Mouse (Mus musculus): ENCODE measurements at regions not wholly inside any gene's neighbourhood (a gene's known extent, or its start where the extent isn't known, plus 50 kb on each side); places are given as distances from the start of the nearest gene placed in this dataset.

GRCm38 (mm10) chr3:7138996-7139395, 518.8 kb upstream of the 1700008P02Rik start:
- TF ChIP-seq MAFK (IDR thresholded peaks at IDR 0.05; ENCODE audit: insufficient replicate concordance, low read length) (no peak), JUN (IDR thresholded peaks at IDR 0.05; ENCODE audit: insufficient read depth, low read depth, low read length) (no peak), MYC (IDR thresholded peaks at IDR 0.05; ENCODE audit: low read depth, low read length) (no peak), ETS1 (conservative IDR thresholded peaks at IDR 0.05; ENCODE audit: low read depth, low read length) (no peak), TBP (conservative IDR thresholded peaks at IDR 0.05; ENCODE audit: low read depth, low read length) (no peak), MXI1 (IDR thresholded peaks at IDR 0.05; ENCODE audit: low read depth, low read length) (no peak), NRF1 (IDR thresholded peaks at IDR 0.05; ENCODE audit: low read depth, low read length) (no peak), USF2 (conservative IDR thresholded peaks at IDR 0.05; ENCODE audit: low read depth, low read length) (no peak), POLR2AphosphoS2 (IDR thresholded peaks at IDR 0.05; ENCODE audit: low read depth, low read length) (no peak), BHLHE40 (IDR thresholded peaks at IDR 0.05; ENCODE audit: low read depth, low read length) (no peak), NELFE (IDR thresholded peaks at IDR 0.05; ENCODE audit: low read depth, low read length) (no peak), SMC3 (IDR thresholded peaks at IDR 0.05; ENCODE audit: low read depth, low read length) (no peak), ZC3H11A (IDR thresholded peaks at IDR 0.05; ENCODE audit: low read depth, low read length) (no peak), RAD21 (IDR thresholded peaks at IDR 0.05; ENCODE audit: low read depth, low read length) (no peak), KAT2A (IDR thresholded peaks at IDR 0.05; ENCODE audit: insufficient replicate concordance, low read length) (no peak), MAZ (IDR thresholded peaks at IDR 0.05; ENCODE audit: low read depth, low read length) (no peak), GABPA (IDR thresholded peaks at IDR 0.05; ENCODE audit: insufficient replicate concordance, low read depth, low read length) (no peak)
- no peaks in the 10 kb centered on the region for H3K79me2 ChIP-seq (replicated peaks; ENCODE audit: control insufficient read depth, extremely low read depth, insufficient read depth, poor library complexity, severe bottlenecking)
- no peak for DNase-seq (ENCODE audit: extremely low read depth)
- in situ Hi-C loops (cut with MboI; ENCODE audit: low pct_ligation_motif_present, low pct_unique_long_range_greater_than_20kb, low sequenced_read_pairs) (no loop called here), dilution Hi-C loops (cut with MboI; ENCODE audit: extremely low pct_ligation_motif_present, extremely low pct_unique_long_range_greater_than_20kb, low sequenced_read_pairs) (no loop called here)
- H3K27me3 ChIP-seq (replicated peaks): no peaks in the 10 kb centered on the region
- H3K9me3 ChIP-seq (replicated peaks; ENCODE audit: low read length): no peaks in the 10 kb centered on the region
- H3K4me1 ChIP-seq (ENCODE audit: control insufficient read depth in 1 of 2, insufficient read depth in 2 of 2): no peaks in the 10 kb centered on the region
- no peak overlapping the region for H3K4me3 ChIP-seq (replicated peaks in 1 of 3; ENCODE audit: low read depth in 2 of 3, low read length in 2 of 3, poor library complexity in 1 of 3)
- no peak overlapping the region for H3K9ac ChIP-seq (ENCODE audit: insufficient read depth, low read depth)
- H3K27ac ChIP-seq (ENCODE audit: insufficient read depth, low read depth): no peak overlapping the region
- H3K4me2 ChIP-seq (ENCODE audit: insufficient read depth, low read depth, poor library complexity, severe bottlenecking): no peak overlapping the region
- no peaks in the 10 kb centered on the region for H3K36me3 ChIP-seq (replicated peaks in 1 of 2; ENCODE audit: control insufficient read depth in 1 of 2, insufficient read depth in 1 of 2, low read length in 1 of 2)

- no peak overlapping the region for H3K4me2 ChIP-seq (ENCODE audit: insufficient read depth, low read depth, poor library complexity, severe bottlenecking)
- no peak for TF ChIP-seq MXI1 (IDR thresholded peaks at IDR 0.05; ENCODE audit: low read depth, low read length)
- DNase-seq (ENCODE audit: extremely low read depth): no peak
- H3K36me3 ChIP-seq (replicated peaks in 1 of 2; ENCODE audit: control insufficient read depth in 1 of 2, insufficient read depth in 1 of 2, low read length in 1 of 2): no peaks in the 10 kb centered on the region
- H3K9ac ChIP-seq (ENCODE audit: insufficient read depth, low read depth): no peak overlapping the region
- no peaks in the 10 kb centered on the region for H3K9me3 ChIP-seq (replicated peaks; ENCODE audit: low read length)
- H3K79me2 ChIP-seq (replicated peaks; ENCODE audit: control insufficient read depth, extremely low read depth, insufficient read depth, poor library complexity, severe bottlenecking): no peaks in the 10 kb centered on the region
- in situ Hi-C loops (cut with MboI; ENCODE audit: low pct_ligation_motif_present, low pct_unique_long_range_greater_than_20kb, low sequenced_read_pairs) (no loop called here), dilution Hi-C loops (cut with MboI; ENCODE audit: extremely low pct_ligation_motif_present, extremely low pct_unique_long_range_greater_than_20kb, low sequenced_read_pairs) (no loop called here)
- H3K27me3 ChIP-seq (replicated peaks): no peaks in the 10 kb centered on the region
- no peak overlapping the region for H3K4me3 ChIP-seq (replicated peaks in 1 of 3; ENCODE audit: low read depth in 2 of 3, low read length in 2 of 3, poor library complexity in 1 of 3)
- H3K27ac ChIP-seq (ENCODE audit: insufficient read depth, low read depth): no peak overlapping the region
- no peaks in the 10 kb centered on the region for H3K4me1 ChIP-seq (ENCODE audit: control insufficient read depth in 1 of 2, insufficient read depth in 2 of 2)
Observed at GRCm38 (mm10) chr3:7134714-7135113, 514.5 kb upstream of the 1700008P02Rik start.

Measured in CH12.LX (cell line).